ENCODE assay signal across 8 mouse cellular contexts in genomic region chr2:26314281-26315071, GRCm38 (mm10). TPM values are rescaled to one million over a fixed set of nuclear protein-coding genes. Genes with fewer than 3 reads are reported as not detected.
A peak's percentile ranks its signal among the peaks of the same experiment; 100 is the strongest.
DNase-seq lines count a peak whose midpoint lies in the region; ATAC-seq lines count a peak whose summit lies in the region.

No protein-coding gene starts in this region.

- peak overlapping the region; percentile 91; the same call in 1 of the 2 replicates for H3K9ac ChIP-seq in intestine, embryonic 16.5 days (ENCODE audit: low read depth, low read length)

- peak overlapping the region; percentile 68; the same call in 1 of the 2 replicates for H3K4me2 ChIP-seq in intestine, embryonic 16.5 days (ENCODE audit: low read depth, low read length)

- H3K9me3 ChIP-seq in intestine, embryonic 16.5 days (ENCODE audit: control insufficient read depth, low read length) = no peaks in the 10 kb centered on the region

- peaks cover 33% of the 10 kb centered on the region for H3K4me1 ChIP-seq in intestine, embryonic 16.5 days (ENCODE audit: control insufficient read depth, insufficient read depth, low read length)

- H3K4me3 ChIP-seq in intestine, embryonic 16.5 days (ENCODE audit: low read length) = peak overlapping the region; percentile 82; the same call in 1 of the 2 replicates

- peak overlapping the region; percentile 95 for H3K27ac ChIP-seq in intestine, embryonic 16.5 days (ENCODE audit: low read length)

- H3K36me3 ChIP-seq in intestine, embryonic 16.5 days (ENCODE audit: control insufficient read depth, insufficient read depth, low read length) = no peaks in the 10 kb centered on the region

- peak; percentile 18 for DNase-seq in ZHBTc4 (ENCODE audit: low read depth, low spot score)
- DNase-seq in embryo, embryonic 10 days (ENCODE audit: low spot score) = peak; percentile 82
- DNase-seq in gastrocnemius, postnatal 4 days (ENCODE audit: low spot score in 2 of 2) = peak; percentile 54 to 68
- peak; percentile 64 to 76 for DNase-seq in lung, adult 18-20 months
- DNase-seq in ovary, postnatal 10 days (ENCODE audit: low spot score) = peak; percentile 35
- DNase-seq in right cerebral cortex, adult 18-20 months = no peak

- peak; percentile 9; the same call in 1 of the 2 replicates for ATAC-seq in intestine, embryonic 16.5 days
- ATAC-seq in CD4-positive, CD25-positive, alpha-beta regulatory T cell, adult 4 months = no peak

- no peaks in the 10 kb centered on the region for H3K27me3 ChIP-seq in intestine, embryonic 16.5 days (replicated peaks; ENCODE audit: control insufficient read depth, insufficient read depth, low read length)

- WGBS in intestine, embryonic 16.5 days = 46% methylated on average over 13 of the region's 13 CpGs

RNA-seq across cellular contexts. Expression of gene Gpsm1, which starts 0.8 kb away (rescaled TPM):
- total RNA-seq in gastrocnemius, postnatal 4 days (2021) = 10 to 100 TPM; 24.1 to 28.1 TPM
- polyA plus RNA-seq in intestine, embryonic 16.5 days (2015; fragmentation: Nextera tagmentation; extraction: Ambion mirVana) = 22.6 and 23.2 TPM in 2 replicates
- 1 to 10 TPM; 3.3 to 4.9 TPM for polyA plus RNA-seq in CD4-positive, CD25-positive, alpha-beta regulatory T cell, adult 4 months (2017; shearing (Covaris generic))

RNA-seq across cellular contexts. Expression of gene Ccdc187, which starts 20.1 kb away (rescaled TPM):
- under 1 TPM; 0.10 to 0.15 TPM for total RNA-seq in gastrocnemius, postnatal 4 days (2021)
- polyA plus RNA-seq in intestine, embryonic 16.5 days (2015; fragmentation: Nextera tagmentation; extraction: Ambion mirVana) = 0.26 and 0.27 TPM in 2 replicates
- not detected for polyA plus RNA-seq in CD4-positive, CD25-positive, alpha-beta regulatory T cell, adult 4 months (2017; shearing (Covaris generic))

RNA-seq across cellular contexts. Expression of gene Dnlz, which starts 37.4 kb away (rescaled TPM):
- 10 to 100 TPM; 18.5 to 21.0 TPM for total RNA-seq in gastrocnemius, postnatal 4 days (2021)
- 23.3 and 24.1 TPM in 2 replicates for polyA plus RNA-seq in intestine, embryonic 16.5 days (2015; fragmentation: Nextera tagmentation; extraction: Ambion mirVana)
- polyA plus RNA-seq in CD4-positive, CD25-positive, alpha-beta regulatory T cell, adult 4 months (2017; shearing (Covaris generic)) = 1 to 10 TPM; 6.4 to 7.1 TPM

RNA-seq across cellular contexts. Expression of gene Card9, which starts 46.2 kb away (rescaled TPM):
- total RNA-seq in gastrocnemius, postnatal 4 days (2021) = 1 to 10 TPM; 1.6 to 1.8 TPM
- 0.86 and 1.1 TPM in 2 replicates for polyA plus RNA-seq in intestine, embryonic 16.5 days (2015; fragmentation: Nextera tagmentation; extraction: Ambion mirVana)
- under 1 TPM; 0.65 to 0.85 TPM for polyA plus RNA-seq in CD4-positive, CD25-positive, alpha-beta regulatory T cell, adult 4 months (2017; shearing (Covaris generic))
